Mouse (Mus musculus): ENCODE results near the gene Abt1.
A peak's percentile ranks its signal among the peaks of the same experiment; 100 is the strongest.

DNA sequence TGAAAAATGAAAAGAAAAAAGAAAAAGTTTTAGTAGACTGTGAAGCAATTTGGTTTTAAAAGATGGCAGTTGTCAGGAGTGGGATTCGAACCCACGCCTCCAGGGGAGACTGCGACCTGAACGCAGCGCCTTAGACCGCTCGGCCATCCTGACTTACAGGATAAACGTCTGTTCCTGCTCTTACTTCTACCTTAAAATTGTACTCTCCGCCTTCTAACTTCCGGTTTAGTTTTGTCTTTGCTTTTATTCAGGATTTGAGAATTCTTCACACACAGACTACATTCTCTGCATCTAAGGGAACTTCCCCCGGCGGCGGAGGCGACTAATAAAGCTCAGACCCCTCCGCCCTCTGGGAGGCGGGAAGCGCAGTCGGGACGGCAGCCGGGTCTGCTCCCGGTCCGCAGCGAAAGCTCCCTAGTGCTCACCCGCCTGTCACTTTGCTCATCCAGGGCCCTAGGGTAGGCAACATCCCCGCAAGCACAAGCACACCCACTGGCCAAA lies 29.7 kb upstream of the Abt1 start:
- TF ChIP-seq CTCF (IDR thresholded peaks at IDR 0.05; ENCODE audit: low read depth) (no peak), EP300 (optimal IDR thresholded peaks at IDR 0.05) (peak; percentile 29)
